Mouse (Mus musculus) kidney, adult 18-20 months (tissue): ENCODE data around the gene Sprr3.
"Not testable (repeated sequence)": the region's sequence is repeated elsewhere in the genome, so short reads cannot be mapped to it uniquely, and the experiment has no call there.

ENCODE experiments used
- DNase-seq: peaks from one replicate; pipeline ENCODE4 v3.0.0; 2021

The Sprr3 gene

GRCm38 (mm10) chr3:92458620-92459019 lies at the start of gene Sprr3:
Gene Sprr3, minus strand, starts transcription at chr3:92458720.
- no peak for DNase-seq

- no peak for DNase-seq
Observed at GRCm38 (mm10) chr3:92508185-92508584, 49.7 kb upstream of the Sprr3 start.

- no peak for DNase-seq
Observed at GRCm38 (mm10) chr3:92503528-92503927, 45.0 kb upstream of the Sprr3 start.

- DNase-seq = no peak
Observed at GRCm38 (mm10) chr3:92500393-92500792, 41.9 kb upstream of the Sprr3 start, which contains the start of gene Sprr4. Gene Sprr4, minus strand, starts transcription at chr3:92500493.

GRCm38 (mm10) chr3:92490262-92490661 lies 31.7 kb upstream of the Sprr3 start:
- not testable (repeated sequence) for DNase-seq

- DNase-seq = no peak
Observed at GRCm38 (mm10) chr3:92486307-92486706, 27.8 kb upstream of the Sprr3 start.

GRCm38 (mm10) chr3:92485863-92486262 lies 27.3 kb upstream of the Sprr3 start, which contains the start of gene Sprr1a:
Gene Sprr1a, minus strand, starts transcription at chr3:92485895.
- DNase-seq = no peak

GRCm38 (mm10) chr3:92481249-92481648 lies 22.7 kb upstream of the Sprr3 start:
- not testable (repeated sequence) for DNase-seq

GRCm38 (mm10) chr3:92470111-92470510 lies 11.6 kb upstream of the Sprr3 start:
- no peak for DNase-seq

- DNase-seq = no peak
Observed at GRCm38 (mm10) chr3:92467424-92467823, 8.9 kb upstream of the Sprr3 start.

GRCm38 (mm10) chr3:92466576-92466975 lies 8.1 kb upstream of the Sprr3 start:
- no peak for DNase-seq

GRCm38 (mm10) chr3:92455151-92455550 lies 3.4 kb downstream of the Sprr3 start:
- DNase-seq = no peak

- DNase-seq = no peak
Observed at GRCm38 (mm10) chr3:92440177-92440576, 18.3 kb downstream of the Sprr3 start.

GRCm38 (mm10) chr3:92438689-92439088 lies 19.8 kb downstream of the Sprr3 start, which contains the start of gene Sprr1b:
Gene Sprr1b, minus strand, starts transcription at chr3:92438789.
- DNase-seq = no peak

- no peak for DNase-seq
Observed at GRCm38 (mm10) chr3:92432282-92432681, 26.2 kb downstream of the Sprr3 start, which contains the start of gene Sprr2k. Gene Sprr2k, plus strand, starts transcription at chr3:92432582.

GRCm38 (mm10) chr3:92429323-92429722 lies 29.2 kb downstream of the Sprr3 start, which contains the start of gene Gm9774:
Gene Gm9774, minus strand, starts transcription at chr3:92429423.
- no peak for DNase-seq

GRCm38 (mm10) chr3:92417782-92418181 lies 40.7 kb downstream of the Sprr3 start, which contains the start of gene Sprr2j-ps:
Gene Sprr2j-ps, plus strand, starts transcription at chr3:92418082.
- no peak for DNase-seq

- DNase-seq = no peak
Observed at GRCm38 (mm10) chr3:92407691-92408090, 50.8 kb downstream of the Sprr3 start, which contains the start of gene Sprr2i. Gene Sprr2i, plus strand, starts transcription at chr3:92407991.
